Mouse (Mus musculus) E14TG2a.4 (cell line): Measurements from ENCODE around the gene Stat2.

Experiments
- CTCF ChIP-seq: conservative IDR thresholded peaks from 2 replicates; pipeline ENCODE4 v1.5.1; 2014; ENCODE audit warnings: low read length
- NANOG ChIP-seq: IDR thresholded peaks from 2 replicates; pipeline ENCODE4 v1.6.1; 2014; ENCODE audit warnings: borderline replicate concordance, low read length, mixed read lengths

DNA sequence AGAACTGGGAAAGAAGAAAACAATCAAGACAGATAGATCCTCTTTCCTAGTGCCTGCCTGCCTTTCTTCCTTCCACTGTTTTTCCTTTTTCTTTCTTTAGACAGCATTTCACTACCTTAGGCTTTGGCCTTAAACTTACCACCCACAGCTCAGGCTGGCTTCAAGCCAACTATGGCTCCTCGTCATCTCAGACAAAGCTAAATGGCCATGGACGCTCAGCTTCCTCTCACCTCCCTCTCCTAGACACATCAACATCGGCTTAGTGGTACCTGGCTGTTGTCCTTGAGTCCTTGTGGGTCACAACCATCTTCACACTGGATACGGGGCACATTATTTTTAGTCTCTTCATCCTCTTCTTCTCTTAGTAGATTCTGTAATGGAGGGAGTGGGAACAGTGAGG lies 26.9 kb downstream of the Stat2 start:
- no peak for TF ChIP-seq CTCF
- TF ChIP-seq NANOG, result no peak
